Mouse (Mus musculus) embryonic fibroblast, embryonic 13.5 days (primary cell): ENCODE measurements around the gene Thg1l.

Experiments
- CTCF ChIP-seq: IDR thresholded peaks from 2 replicates; pipeline ENCODE4 v1.5.1; 2011; ENCODE audit warnings: mild to moderate bottlenecking, control low read depth, low read length, moderate library complexity, borderline replicate concordance; ENCODE audit not compliant: insufficient read depth
- POLR2A ChIP-seq: IDR thresholded peaks from 2 replicates; pipeline ENCODE4 v1.6.1; 2011; ENCODE audit warnings: low read depth, mild to moderate bottlenecking, control low read depth, low read length, moderate library complexity

- TF ChIP-seq CTCF, result no peak
- no peak for TF ChIP-seq POLR2A
These were observed 57.9 kb downstream of the Thg1l start for GRCm38 (mm10) chr11:45897392-45897791.
